Mouse (Mus musculus) stomach, embryonic 15.5 days (tissue): Measurements from ENCODE around the gene 4931406C07Rik. TPM values are rescaled to one million over a fixed set of nuclear protein-coding genes. Genes with fewer than 3 reads are reported as not detected.
"Not testable (repeated sequence)": the region's sequence is repeated elsewhere in the genome, so short reads cannot be mapped to it uniquely, and the experiment has no call there.

Experiments
- ATAC-seq: fragments of 200-750 bp; cut with Nextera tagmentation; 2 replicates; pipeline ENCODE4 v1.8.0; 2017; ENCODE audit warnings: low read depth, moderate number of reproducible peaks, moderate TSS enrichment; ENCODE audit not compliant: insufficient read depth, low FRiP score
- H3K27ac ChIP-seq: fragments of 300-500 bp; sonication (generic); 2 replicates; pipeline ENCODE4 v1.5.1; 2015; ENCODE audit warnings: mild to moderate bottlenecking, inconsistent platforms
- H3K27me3 ChIP-seq: fragments of 300-500 bp; sonication (generic); replicated peaks from 2 replicates; pipeline ENCODE4 v1.6.1; 2015; ENCODE audit warnings: inconsistent platforms
- H3K36me3 ChIP-seq: fragments of 300-500 bp; sonication (generic); 2 replicates; pipeline ENCODE4 v1.6.1; 2015; ENCODE audit warnings: inconsistent platforms
- H3K4me1 ChIP-seq: fragments of 300-500 bp; sonication (generic); 2 replicates; pipeline ENCODE4 v1.6.1; 2015; ENCODE audit warnings: inconsistent platforms
- H3K4me2 ChIP-seq: fragments of 300-500 bp; sonication (generic); 2 replicates; pipeline ENCODE4 v1.6.1; 2015; ENCODE audit warnings: mild to moderate bottlenecking, inconsistent platforms
- H3K4me3 ChIP-seq: fragments of 300-500 bp; sonication (generic); replicated peaks from 2 replicates; pipeline ENCODE4 v1.5.1; 2015; ENCODE audit warnings: inconsistent platforms
- H3K9ac ChIP-seq: fragments of 300-500 bp; sonication (generic); 2 replicates; pipeline ENCODE4 v1.6.1; 2015; ENCODE audit warnings: inconsistent platforms
- H3K9me3 ChIP-seq: fragments of 300-500 bp; sonication (generic); 2 replicates; pipeline ENCODE4 v1.6.1; 2016; ENCODE audit warnings: inconsistent platforms
- WGBS: fragments of 180-500 bp; shearing (Covaris S2); methylation state at CpG from one replicate; pipeline ENCODE4 v1.1.7; 2015; 5-methylcytosine and 5-hydroxymethylcytosine counted together
- polyA plus RNA-seq: library from polyadenylated mRNA; unstranded; fragments of >200 nt; fragmentation: Nextera tagmentation; extraction: Ambion mirVana; gene quantifications from 2 replicates; pipeline ENCODE4 v1.2.1, GENCODE M21; 2015

The 4931406C07Rik gene
- polyA plus RNA-seq, 1 experiment from 2014 or later, result 8.8 TPM

- WGBS, result 37% methylated on average over 2 of the region's 2 CpGs
- ATAC-seq, result no peak
- H3K4me3 ChIP-seq, result no peak overlapping the region
Measured at GRCm38 (mm10) chr9:15308254-15308653, 2.0 kb upstream of the 4931406C07Rik start.

DNA sequence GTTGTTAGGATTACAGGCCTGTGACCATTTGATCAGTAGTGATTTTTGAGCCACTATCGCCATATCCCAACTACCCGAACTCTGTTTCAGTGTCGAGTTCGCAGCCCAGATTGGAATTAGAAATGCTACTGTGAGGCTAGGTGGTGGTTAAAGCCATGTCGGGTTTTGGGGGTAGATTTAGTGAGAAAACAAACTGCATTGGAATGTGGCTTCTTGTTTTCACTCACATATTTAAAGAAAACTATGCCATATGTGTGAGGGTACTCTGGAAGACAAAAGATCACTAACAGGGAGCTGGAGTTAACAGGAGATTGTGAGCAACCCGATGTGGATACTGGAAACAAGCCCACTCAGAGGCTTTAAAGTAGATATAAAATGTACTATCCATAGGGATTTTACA lies 1.0 kb upstream of the 4931406C07Rik start:
- Histone ChIP-seq H3K4me3 (peak overlapping the region; percentile 84), H3K9ac (peak overlapping the region; percentile 90; the same call in 1 of the 2 replicates), H3K27me3 (no peaks in the 10 kb centered on the region), H3K4me2 (peak overlapping the region; percentile 54), H3K27ac (no peak overlapping the region), H3K36me3 (peaks cover 17% of the 10 kb centered on the region), H3K4me1 (peaks cover 11% of the 10 kb centered on the region; the same call in 1 of the 2 replicates), H3K9me3 (no peaks in the 10 kb centered on the region)
- no peak for ATAC-seq
- 5% methylated on average over 6 of the region's 6 CpGs for WGBS

More at GRCm38 (mm10) chr9:15308254-15308653, 2.0 kb upstream of the 4931406C07Rik start:
- no peaks in the 10 kb centered on the region for H3K9me3 ChIP-seq
- H3K4me1 ChIP-seq, result peaks cover 11% of the 10 kb centered on the region; the same call in 1 of the 2 replicates
- peak overlapping the region; percentile 19; the same call in 1 of the 2 replicates for H3K4me2 ChIP-seq
- H3K27ac ChIP-seq, result no peak overlapping the region
- H3K9ac ChIP-seq, result no peak overlapping the region
- H3K36me3 ChIP-seq, result peaks cover 20% of the 10 kb centered on the region
- H3K27me3 ChIP-seq, result no peaks in the 10 kb centered on the region

DNA sequence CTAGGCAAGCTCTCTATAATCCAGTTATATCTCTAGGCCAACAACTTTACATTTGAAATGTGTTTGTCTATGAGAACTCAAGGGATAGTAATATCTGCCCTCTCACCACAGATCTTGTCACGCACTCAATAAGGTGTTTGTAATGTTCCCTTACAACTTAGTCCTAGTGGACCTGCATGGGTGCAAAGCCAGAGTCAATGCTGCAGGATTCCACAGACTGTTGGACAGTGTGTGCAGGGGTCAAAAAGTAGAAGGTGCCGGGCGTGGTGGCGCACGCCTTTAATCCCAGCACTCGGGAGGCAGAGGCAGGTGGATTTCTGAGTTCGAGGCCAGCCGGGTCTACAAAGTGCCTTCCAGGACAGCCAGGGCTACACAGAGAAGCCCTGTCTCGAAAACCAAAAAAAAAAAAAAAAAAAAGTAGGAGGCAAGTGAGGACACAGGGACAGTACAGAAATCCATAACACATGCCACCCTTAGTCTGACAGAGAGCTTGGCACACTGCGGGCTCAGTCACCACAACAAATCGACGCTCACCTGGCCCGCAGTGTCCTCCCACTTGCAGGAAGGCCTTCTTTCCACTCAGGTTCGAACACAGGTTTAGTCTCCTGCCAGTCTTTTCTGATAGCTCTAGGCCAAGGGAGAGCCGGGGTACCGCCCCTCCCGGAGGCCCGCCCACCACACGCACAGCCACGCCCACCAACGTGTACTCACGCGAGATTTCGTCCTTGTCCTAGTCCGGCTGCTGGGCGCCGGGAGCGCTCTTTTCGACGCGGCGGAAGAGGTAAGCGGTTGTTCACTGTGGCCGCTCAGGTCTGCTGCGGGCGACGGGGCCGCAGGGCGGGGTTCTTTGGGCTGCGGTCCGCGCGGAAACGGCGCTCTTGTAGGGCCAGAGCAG lies 498 bp downstream of the 4931406C07Rik start, which contains the start of gene Taf1d:
TSS of gene Taf1d (plus strand) at position 712 of the 895 bp plus-strand sequence.
- Histone ChIP-seq H3K27me3 (no peaks in the 10 kb centered on the region), H3K9ac (peak within 1 kb of the TSS; percentile 90), H3K36me3 (peaks cover 12% of the 10 kb centered on the region), H3K4me1 (peaks cover 16% of the 10 kb centered on the region), H3K27ac (peak within 1 kb of the TSS; percentile 91), H3K4me3 (peak within 1 kb of the TSS; percentile 84), H3K9me3 (no peaks in the 10 kb centered on the region), H3K4me2 (peak within 1 kb of the TSS; percentile 54)
- peak; percentile 96 for ATAC-seq
- 11% methylated on average over 45 of the region's 45 CpGs for WGBS

GRCm38 (mm10) chr9:15302881-15303280 lies 3.4 kb downstream of the 4931406C07Rik start:
- Histone ChIP-seq H3K4me3 (no peak overlapping the region), H3K4me1 (peaks cover 8% of the 10 kb centered on the region), H3K9me3 (no peaks in the 10 kb centered on the region), H3K4me2 (no peak overlapping the region), H3K36me3 (peaks cover 3% of the 10 kb centered on the region; the same call in 1 of the 2 replicates), H3K9ac (no peak overlapping the region), H3K27ac (no peak overlapping the region), H3K27me3 (no peaks in the 10 kb centered on the region)
- no peak for ATAC-seq
- WGBS, result 76% methylated on average over 2 of the region's 2 CpGs

- not testable (repeated sequence) for ATAC-seq, H3K4me1 ChIP-seq, H3K36me3 ChIP-seq, H3K4me2 ChIP-seq, H3K4me3 ChIP-seq, H3K27ac ChIP-seq, H3K27me3 ChIP-seq, H3K9me3 ChIP-seq, H3K9ac ChIP-seq
- 75% methylated on average over 6 of the region's 6 CpGs for WGBS
Measured at GRCm38 (mm10) chr9:15302006-15302405, 4.2 kb downstream of the 4931406C07Rik start.

DNA sequence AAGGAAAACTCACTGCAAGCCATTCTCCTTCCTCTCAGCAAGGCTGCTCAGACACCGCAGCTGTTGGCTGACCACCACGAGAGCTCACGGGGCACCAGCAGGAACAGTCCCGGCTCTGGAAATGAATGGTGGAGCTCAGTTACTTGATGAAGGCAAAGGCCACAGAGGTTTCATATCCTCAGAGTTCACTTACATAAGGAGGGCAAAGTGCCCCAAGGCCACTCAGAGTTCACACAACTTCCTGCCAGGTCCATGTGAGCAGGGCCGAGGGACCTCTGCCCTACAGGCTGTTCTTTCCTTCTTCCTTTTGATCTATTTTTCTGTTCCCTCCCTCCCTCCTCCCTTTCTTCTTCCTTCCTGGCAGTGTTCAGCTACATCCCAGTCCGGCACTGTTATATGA lies 4.8 kb downstream of the 4931406C07Rik start:
- H3K36me3 ChIP-seq, result no peaks in the 10 kb centered on the region
- ATAC-seq, result peak; percentile 6; the same call in 1 of the 2 replicates
- H3K9me3 ChIP-seq, result no peaks in the 10 kb centered on the region
- peaks cover 5% of the 10 kb centered on the region; the same call in 1 of the 2 replicates for H3K4me1 ChIP-seq
- H3K27ac ChIP-seq, result peak overlapping the region; percentile 88
- no peaks in the 10 kb centered on the region for H3K27me3 ChIP-seq
- H3K9ac ChIP-seq, result no peak overlapping the region
- H3K4me2 ChIP-seq, result peak overlapping the region; percentile 31; the same call in 1 of the 2 replicates
- no peak overlapping the region for H3K4me3 ChIP-seq
- WGBS, result 18% methylated on average over 6 of the region's 6 CpGs

DNA sequence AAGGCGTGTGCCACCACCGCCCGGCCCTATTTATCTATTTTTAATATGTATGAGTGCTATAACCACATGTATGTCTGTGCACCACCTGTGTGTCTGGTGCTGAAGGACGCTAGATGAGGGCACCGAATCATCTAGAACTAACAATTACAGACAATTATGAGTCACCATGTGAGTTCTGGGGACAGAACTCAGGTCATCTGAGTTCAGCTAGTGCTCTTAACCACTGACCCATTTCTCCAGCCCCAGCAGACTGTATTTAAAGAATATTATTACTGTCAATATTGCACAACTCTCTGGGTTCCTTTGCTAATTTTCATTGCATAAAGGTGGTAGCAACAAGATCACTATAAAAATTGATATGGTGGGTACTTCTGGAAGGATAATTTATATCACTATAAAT lies 6.2 kb downstream of the 4931406C07Rik start:
- no peak overlapping the region for H3K4me3 ChIP-seq
- peaks cover 5% of the 10 kb centered on the region; the same call in 1 of the 2 replicates for H3K4me1 ChIP-seq
- 88% methylated on average over 5 of the region's 5 CpGs for WGBS
- no peaks in the 10 kb centered on the region for H3K27me3 ChIP-seq
- no peak overlapping the region for H3K4me2 ChIP-seq
- H3K36me3 ChIP-seq, result no peaks in the 10 kb centered on the region
- ATAC-seq, result no peak
- no peaks in the 10 kb centered on the region for H3K9me3 ChIP-seq
- H3K27ac ChIP-seq, result no peak overlapping the region
- no peak overlapping the region for H3K9ac ChIP-seq

- Histone ChIP-seq H3K27me3 (no peaks in the 10 kb centered on the region), H3K9ac (no peak overlapping the region), H3K36me3 (no peaks in the 10 kb centered on the region), H3K4me1 (peaks cover 5% of the 10 kb centered on the region; the same call in 1 of the 2 replicates), H3K4me3 (no peak overlapping the region), H3K27ac (no peak overlapping the region), H3K4me2 (no peak overlapping the region), H3K9me3 (no peaks in the 10 kb centered on the region)
- ATAC-seq, result no peak
- WGBS, result 22% methylated on average over 2 of the region's 2 CpGs
Measured at GRCm38 (mm10) chr9:15298451-15298850, 7.8 kb downstream of the 4931406C07Rik start.

DNA sequence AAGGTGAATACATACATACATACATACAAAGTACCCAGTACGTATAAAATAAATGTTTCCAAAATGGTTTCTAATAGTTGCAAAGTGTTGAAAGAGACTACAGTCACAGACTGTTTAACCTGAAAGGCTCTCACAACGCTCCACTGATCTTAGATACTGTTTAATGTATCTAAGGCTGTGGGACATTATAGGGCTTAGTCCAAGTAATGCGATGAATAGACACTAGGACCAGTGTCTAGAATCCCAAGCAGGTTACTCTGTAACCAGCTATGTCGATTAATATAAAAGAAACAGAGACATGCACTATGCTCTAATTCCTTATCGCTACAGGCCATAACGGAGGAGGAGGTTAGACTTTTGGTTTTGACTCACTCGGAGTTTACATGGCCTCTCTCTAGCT lies 9.1 kb downstream of the 4931406C07Rik start:
- no peak overlapping the region for H3K27ac ChIP-seq
- H3K36me3 ChIP-seq, result no peaks in the 10 kb centered on the region
- whole genome bisulfite sequencing, result 83% methylated on average over 7 of the region's 7 CpGs
- ATAC-seq, result no peak
- no peaks in the 10 kb centered on the region for H3K27me3 ChIP-seq
- no peak overlapping the region for H3K4me2 ChIP-seq
- no peak overlapping the region for H3K4me3 ChIP-seq
- H3K9me3 ChIP-seq, result no peaks in the 10 kb centered on the region
- peaks cover 5% of the 10 kb centered on the region; the same call in 1 of the 2 replicates for H3K4me1 ChIP-seq
- no peak overlapping the region for H3K9ac ChIP-seq

- H3K27ac ChIP-seq, result no peak overlapping the region
- no peaks in the 10 kb centered on the region for H3K4me1 ChIP-seq
- no peaks in the 10 kb centered on the region for H3K9me3 ChIP-seq
- WGBS, result 78% methylated on average over 6 of the region's 6 CpGs
- no peak for ATAC-seq
- H3K36me3 ChIP-seq, result no peaks in the 10 kb centered on the region
- H3K27me3 ChIP-seq, result no peaks in the 10 kb centered on the region
- no peak overlapping the region for H3K4me2 ChIP-seq
- no peak overlapping the region for H3K9ac ChIP-seq
- no peak overlapping the region for H3K4me3 ChIP-seq
Measured at GRCm38 (mm10) chr9:15289251-15289650, 17.0 kb downstream of the 4931406C07Rik start.

- Histone ChIP-seq H3K9ac (no peak overlapping the region), H3K27me3 (no peaks in the 10 kb centered on the region), H3K36me3 (no peaks in the 10 kb centered on the region), H3K4me1 (no peaks in the 10 kb centered on the region), H3K27ac (no peak overlapping the region), H3K9me3 (no peaks in the 10 kb centered on the region), H3K4me3 (no peak overlapping the region), H3K4me2 (no peak overlapping the region)
- 80% methylated on average over 3 of the region's 3 CpGs for WGBS
- no peak for ATAC-seq
Measured at GRCm38 (mm10) chr9:15288402-15288801, 17.8 kb downstream of the 4931406C07Rik start.

DNA sequence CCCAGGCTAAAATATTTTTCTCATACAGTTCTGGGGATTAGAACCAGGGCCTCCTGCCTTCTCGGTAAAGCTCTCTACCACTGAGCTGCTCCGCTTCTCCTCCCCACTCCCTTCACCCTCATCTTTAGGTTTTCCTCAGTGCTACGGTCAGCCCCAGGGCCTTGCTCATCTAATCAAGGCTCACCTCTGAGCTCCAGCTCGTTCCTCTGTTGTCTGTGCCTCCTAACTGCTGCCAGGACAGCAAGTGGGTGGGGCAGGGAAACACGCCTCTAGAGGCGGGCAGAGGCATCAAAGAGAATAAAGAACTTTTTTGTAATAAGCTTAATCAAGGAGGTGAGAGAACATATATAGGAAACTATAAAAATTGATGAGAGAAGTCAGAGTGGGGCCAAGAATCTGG lies 18.4 kb downstream of the 4931406C07Rik start:
- H3K4me1 ChIP-seq, result no peaks in the 10 kb centered on the region
- ATAC-seq, result no peak
- H3K4me2 ChIP-seq, result no peak overlapping the region
- no peaks in the 10 kb centered on the region for H3K27me3 ChIP-seq
- H3K27ac ChIP-seq, result no peak overlapping the region
- H3K4me3 ChIP-seq, result no peak overlapping the region
- H3K9me3 ChIP-seq, result no peaks in the 10 kb centered on the region
- H3K9ac ChIP-seq, result no peak overlapping the region
- no peaks in the 10 kb centered on the region for H3K36me3 ChIP-seq
- WGBS, result 58% methylated on average over 6 of the region's 6 CpGs
